Mouse (Mus musculus): ENCODE measurements around the gene Tnrc6b. TPM values are rescaled to one million over a fixed set of nuclear protein-coding genes. Genes with fewer than 3 reads are reported as not detected.

Tnrc6b gene
- polyA plus RNA-seq, 1 experiment = 65.3 TPM

DNA sequence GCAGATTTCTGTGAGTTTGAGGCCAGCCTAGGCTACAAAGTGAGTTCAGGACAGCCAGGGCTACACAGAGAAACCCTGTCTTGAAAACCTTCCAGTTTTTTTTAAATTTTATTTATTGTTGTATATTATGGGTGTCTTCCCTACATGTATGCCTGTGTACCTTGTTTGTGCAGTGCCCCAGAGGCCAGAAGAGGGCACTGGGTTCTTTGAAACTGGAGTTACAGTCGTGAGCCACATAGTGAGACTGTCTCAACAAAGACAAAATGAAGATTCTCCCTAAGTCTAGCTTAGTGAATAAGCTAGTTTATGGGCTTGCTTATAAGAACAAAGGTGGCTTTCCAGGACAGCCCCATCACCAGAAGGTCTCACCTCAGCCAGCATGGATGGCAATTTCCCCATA, 25.4 kb downstream of the Tnrc6b start:
- no peak overlapping the region for H3K27ac ChIP-seq (ENCODE audit: control insufficient read depth, insufficient read depth, low read depth, low read length, poor library complexity)
- TF ChIP-seq CTCF (IDR thresholded peaks at IDR 0.05; ENCODE audit: control insufficient read depth, insufficient read depth, low read length) = peak; percentile 31; the same call in 1 of the 2 replicates
- no peak for TF ChIP-seq POLR2A (IDR thresholded peaks at IDR 0.05; ENCODE audit: borderline replicate concordance, control insufficient read depth, low read depth, low read length)
- H3K4me3 ChIP-seq (replicated peaks; ENCODE audit: control insufficient read depth, low read depth, low read length) = no peak overlapping the region
- H3K4me1 ChIP-seq (ENCODE audit: control insufficient read depth, insufficient read depth, low read length) = peaks cover 5% of the 10 kb centered on the region
- 41% methylated on average over 1 of the region's 1 CpGs for WGBS

DNA sequence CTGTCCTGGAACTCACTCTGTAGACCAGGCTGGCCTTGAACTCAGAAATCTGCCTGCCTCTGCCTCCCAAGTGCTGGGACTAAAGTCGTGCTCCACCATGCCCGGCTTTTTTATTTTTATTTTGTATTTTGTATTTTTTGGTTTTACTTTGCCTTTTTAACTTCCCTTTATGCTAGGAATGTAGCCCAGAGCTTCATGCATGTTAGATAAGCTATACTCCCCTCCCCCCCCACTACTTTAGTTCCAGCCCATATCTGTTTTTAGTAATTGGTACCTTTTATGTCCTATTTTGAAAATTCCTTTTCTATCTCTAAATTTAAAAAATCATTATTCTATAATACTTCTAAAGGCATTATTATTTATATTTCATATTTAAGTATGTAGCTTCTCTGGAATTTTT, 27.1 kb downstream of the Tnrc6b start:
- H3K4me3 ChIP-seq (replicated peaks; ENCODE audit: control insufficient read depth, low read depth, low read length) = no peak overlapping the region
- H3K27ac ChIP-seq (ENCODE audit: control insufficient read depth, insufficient read depth, low read depth, low read length, poor library complexity) = no peak overlapping the region
- H3K4me1 ChIP-seq (ENCODE audit: control insufficient read depth, insufficient read depth, low read length) = peaks cover 9% of the 10 kb centered on the region
- TF ChIP-seq POLR2A (IDR thresholded peaks at IDR 0.05; ENCODE audit: borderline replicate concordance, control insufficient read depth, low read depth, low read length) (no peak), CTCF (IDR thresholded peaks at IDR 0.05; ENCODE audit: control insufficient read depth, insufficient read depth, low read length) (no peak)
- WGBS = 56% methylated on average over 2 of the region's 2 CpGs

DNA sequence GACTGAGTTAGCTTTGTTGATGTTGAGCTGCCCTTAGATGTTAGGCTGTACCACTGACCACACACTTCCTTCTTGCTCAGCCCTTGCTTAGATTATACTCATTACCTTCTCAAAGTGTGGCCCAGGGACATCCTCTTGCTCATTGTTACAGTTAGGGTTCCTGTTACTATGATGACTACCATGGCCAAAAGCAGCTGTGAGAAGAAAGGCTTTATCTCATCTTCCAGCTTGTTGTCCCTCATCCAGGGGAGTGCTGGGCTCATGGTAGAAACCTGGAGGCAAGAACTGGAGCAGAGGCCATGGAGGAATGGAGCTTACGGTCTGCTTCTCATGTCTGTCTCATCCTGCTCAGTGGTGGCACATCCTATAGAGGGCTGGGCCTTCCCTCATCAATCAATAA, 28.9 kb downstream of the Tnrc6b start:
- H3K27ac ChIP-seq (ENCODE audit: control insufficient read depth, insufficient read depth, low read depth, low read length, poor library complexity) = peak overlapping the region; percentile 53; the same call in 1 of the 2 replicates
- H3K4me1 ChIP-seq (ENCODE audit: control insufficient read depth, insufficient read depth, low read length) = peaks cover 11% of the 10 kb centered on the region
- no peak for TF ChIP-seq POLR2A (IDR thresholded peaks at IDR 0.05; ENCODE audit: borderline replicate concordance, control insufficient read depth, low read depth, low read length)
- TF ChIP-seq CTCF (IDR thresholded peaks at IDR 0.05; ENCODE audit: control insufficient read depth, insufficient read depth, low read length) = no peak
- no peak overlapping the region for H3K4me3 ChIP-seq (replicated peaks; ENCODE audit: control insufficient read depth, low read depth, low read length)
- 91% methylated on average over 1 of the region's 1 CpGs for WGBS

DNA sequence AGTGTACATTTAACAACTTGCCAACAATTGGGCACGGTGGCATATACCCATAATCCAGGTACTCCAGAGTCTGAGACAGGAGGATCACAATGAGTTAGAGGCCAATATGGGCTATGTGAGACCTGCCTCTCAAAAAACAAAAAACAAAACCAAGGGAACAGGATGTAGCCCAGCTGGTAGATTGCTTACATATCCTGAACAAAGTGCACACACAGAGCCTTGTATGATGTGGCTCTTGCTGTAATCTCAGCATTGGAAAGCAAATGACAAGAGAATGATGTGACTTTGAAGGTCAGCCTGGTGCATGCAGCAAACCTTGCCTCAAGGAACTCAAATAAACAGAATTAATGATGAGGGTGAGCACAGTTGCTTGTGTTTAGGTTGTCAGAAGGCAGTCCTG, 30.7 kb downstream of the Tnrc6b start:
- WGBS = 77% methylated on average over 1 of the region's 1 CpGs
- Histone ChIP-seq H3K27ac (ENCODE audit: control insufficient read depth, insufficient read depth, low read depth, low read length, poor library complexity) (no peak overlapping the region), H3K4me1 (ENCODE audit: control insufficient read depth, insufficient read depth, low read length) (peaks cover 10% of the 10 kb centered on the region), H3K4me3 (replicated peaks; ENCODE audit: control insufficient read depth, low read depth, low read length) (no peak overlapping the region)
- TF ChIP-seq CTCF (IDR thresholded peaks at IDR 0.05; ENCODE audit: control insufficient read depth, insufficient read depth, low read length) = no peak
- no peak for TF ChIP-seq POLR2A (IDR thresholded peaks at IDR 0.05; ENCODE audit: borderline replicate concordance, control insufficient read depth, low read depth, low read length)

DNA sequence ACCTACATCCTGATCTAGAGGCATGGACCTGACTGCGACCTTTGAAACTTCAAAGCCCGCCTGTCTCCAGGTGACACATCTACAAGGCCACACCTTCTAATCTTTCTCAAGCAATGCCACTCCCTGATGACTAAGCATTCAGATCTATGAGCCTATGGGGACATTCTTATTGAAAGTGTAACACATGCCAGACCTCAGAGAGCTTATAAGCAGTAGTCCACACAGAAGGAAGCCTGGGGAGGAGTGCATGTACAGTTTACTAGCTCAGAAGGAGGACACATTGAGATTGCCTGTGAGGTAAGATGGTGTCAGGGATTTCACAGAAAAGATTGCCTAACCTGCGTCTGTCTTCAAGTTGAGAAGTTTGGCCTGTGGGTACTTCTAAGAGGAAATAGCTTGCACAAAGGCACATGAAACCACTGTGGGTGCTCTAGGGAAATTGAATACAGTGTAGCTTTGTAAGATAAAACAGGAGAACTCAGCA, 31.9 kb downstream of the Tnrc6b start:
- Histone ChIP-seq H3K4me3 (replicated peaks; ENCODE audit: control insufficient read depth, low read depth, low read length) (no peak overlapping the region), H3K4me1 (ENCODE audit: control insufficient read depth, insufficient read depth, low read length) (peaks cover 10% of the 10 kb centered on the region), H3K27ac (ENCODE audit: control insufficient read depth, insufficient read depth, low read depth, low read length, poor library complexity) (peak overlapping the region; percentile 78; the same call in 1 of the 2 replicates)
- TF ChIP-seq POLR2A (IDR thresholded peaks at IDR 0.05; ENCODE audit: borderline replicate concordance, control insufficient read depth, low read depth, low read length) = no peak
- TF ChIP-seq CTCF (IDR thresholded peaks at IDR 0.05; ENCODE audit: control insufficient read depth, insufficient read depth, low read length) = no peak
- 31% methylated on average over 3 of the region's 3 CpGs for WGBS

DNA sequence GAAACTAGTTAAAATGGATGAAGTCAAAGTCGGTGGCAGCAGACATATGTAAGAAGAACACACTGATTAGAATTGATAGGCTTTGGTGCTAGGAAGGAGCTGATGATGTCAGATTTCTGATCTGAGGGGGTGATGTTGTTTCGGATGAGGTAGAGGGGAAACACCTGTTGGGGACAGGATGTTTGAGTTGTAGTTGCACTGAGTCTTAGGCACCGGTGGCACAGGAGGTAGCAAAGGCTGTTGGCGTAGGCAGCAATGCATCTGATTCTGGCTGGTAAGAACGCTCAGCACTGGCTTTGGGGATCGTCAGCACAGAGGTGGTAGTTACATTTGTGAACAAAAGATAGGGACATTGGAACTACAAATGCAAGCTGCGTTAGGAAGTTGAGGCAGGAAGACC, 32.5 kb downstream of the Tnrc6b start:
- no peak for TF ChIP-seq POLR2A (IDR thresholded peaks at IDR 0.05; ENCODE audit: borderline replicate concordance, control insufficient read depth, low read depth, low read length)
- no peak for TF ChIP-seq CTCF (IDR thresholded peaks at IDR 0.05; ENCODE audit: control insufficient read depth, insufficient read depth, low read length)
- peak overlapping the region; percentile 20; the same call in 1 of the 2 replicates for H3K27ac ChIP-seq (ENCODE audit: control insufficient read depth, insufficient read depth, low read depth, low read length, poor library complexity)
- H3K4me1 ChIP-seq (ENCODE audit: control insufficient read depth, insufficient read depth, low read length) = peaks cover 10% of the 10 kb centered on the region
- no peak overlapping the region for H3K4me3 ChIP-seq (replicated peaks; ENCODE audit: control insufficient read depth, low read depth, low read length)
- WGBS = 24% methylated on average over 7 of the region's 7 CpGs

DNA sequence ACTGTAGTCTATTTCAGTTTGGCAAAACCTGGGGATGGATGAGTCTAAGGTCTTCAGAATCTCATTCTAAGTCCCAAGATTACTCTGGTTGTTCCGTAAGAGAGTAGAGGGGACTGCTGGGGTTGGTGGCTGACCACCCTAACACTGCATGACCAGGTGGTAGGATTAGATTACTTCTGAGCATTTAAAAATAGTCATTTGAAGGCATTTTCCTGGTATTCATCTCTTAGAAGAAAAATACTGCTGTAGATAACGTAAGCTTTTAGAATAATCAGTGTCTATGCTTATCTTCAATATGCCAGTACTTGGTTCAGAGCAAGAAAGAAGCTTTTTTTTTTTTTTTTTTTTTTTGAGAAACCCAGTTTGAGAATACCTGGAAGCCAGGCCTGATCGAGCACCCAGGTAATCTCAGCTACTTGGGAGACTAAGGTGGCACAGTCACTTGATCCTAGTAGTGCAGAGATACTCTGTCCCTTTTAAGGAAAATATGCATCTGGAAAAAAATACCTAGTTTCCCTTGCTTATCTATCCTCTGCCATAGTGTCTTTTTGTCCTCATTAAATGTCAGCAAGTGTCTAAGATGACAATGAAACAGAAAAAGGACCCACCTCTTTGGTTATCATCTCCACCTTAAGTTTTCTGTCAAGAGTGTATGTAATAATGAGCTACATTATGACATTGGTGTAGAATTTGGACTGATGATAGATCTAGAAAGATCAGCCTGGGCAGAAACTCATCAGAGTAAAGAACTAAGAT, 33.7 kb downstream of the Tnrc6b start:
- WGBS = 63% methylated on average over 3 of the region's 3 CpGs
- Histone ChIP-seq H3K27ac (ENCODE audit: control insufficient read depth, insufficient read depth, low read depth, low read length, poor library complexity) (no peak overlapping the region), H3K4me3 (replicated peaks; ENCODE audit: control insufficient read depth, low read depth, low read length) (no peak overlapping the region), H3K4me1 (ENCODE audit: control insufficient read depth, insufficient read depth, low read length) (peaks cover 8% of the 10 kb centered on the region)
- no peak for TF ChIP-seq POLR2A (IDR thresholded peaks at IDR 0.05; ENCODE audit: borderline replicate concordance, control insufficient read depth, low read depth, low read length)
- TF ChIP-seq CTCF (IDR thresholded peaks at IDR 0.05; ENCODE audit: control insufficient read depth, insufficient read depth, low read length) = no peak

DNA sequence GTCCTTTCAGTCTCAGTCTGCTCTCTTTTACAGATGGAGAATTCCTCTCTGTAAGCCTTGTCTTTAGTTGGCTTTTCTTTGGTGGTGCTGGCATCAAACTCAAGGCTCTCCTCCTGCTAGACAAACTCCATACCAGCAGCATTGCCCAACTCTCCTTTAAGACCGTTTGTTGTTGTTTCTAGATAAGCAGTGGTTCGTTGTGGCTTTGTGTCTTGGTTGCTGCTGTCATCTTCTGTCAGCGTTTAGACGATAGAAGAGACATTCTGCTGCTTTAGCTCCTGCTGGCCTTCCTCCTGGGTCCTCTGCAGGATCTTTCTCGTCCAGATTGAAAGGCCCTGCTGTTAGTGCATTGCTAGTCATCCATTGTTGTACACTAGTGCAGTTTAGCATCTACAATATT, 37.9 kb downstream of the Tnrc6b start:
- Histone ChIP-seq H3K27ac (ENCODE audit: control insufficient read depth, insufficient read depth, low read depth, low read length, poor library complexity) (no peak overlapping the region), H3K4me3 (replicated peaks; ENCODE audit: control insufficient read depth, low read depth, low read length) (no peak overlapping the region), H3K4me1 (ENCODE audit: control insufficient read depth, insufficient read depth, low read length) (no peaks in the 10 kb centered on the region; the same call in 1 of the 2 replicates)
- WGBS = 23% methylated on average over 5 of the region's 5 CpGs
- no peak for TF ChIP-seq POLR2A (IDR thresholded peaks at IDR 0.05; ENCODE audit: borderline replicate concordance, control insufficient read depth, low read depth, low read length)

All from bone marrow, adult 2 months (tissue).